Mouse (Mus musculus) spleen, adult 18-20 months (tissue): ENCODE data around the gene Pxdc1.
A peak's percentile ranks its signal among the peaks of the same experiment; 100 is the strongest.

Experiments
- DNase-seq, 2 experiments: peaks; one replicate each; pipeline ENCODE4 v3.0.0; 2022; ENCODE audit warnings: mixed read lengths in 2 of 2

Pxdc1 gene

GRCm38 (mm10) chr13:34653391-34653790, at the start of gene Pxdc1:
Pxdc1 (minus strand) TSS chr13:34653486.
- DNase-seq, result peak; percentile 37 to 42

DNA sequence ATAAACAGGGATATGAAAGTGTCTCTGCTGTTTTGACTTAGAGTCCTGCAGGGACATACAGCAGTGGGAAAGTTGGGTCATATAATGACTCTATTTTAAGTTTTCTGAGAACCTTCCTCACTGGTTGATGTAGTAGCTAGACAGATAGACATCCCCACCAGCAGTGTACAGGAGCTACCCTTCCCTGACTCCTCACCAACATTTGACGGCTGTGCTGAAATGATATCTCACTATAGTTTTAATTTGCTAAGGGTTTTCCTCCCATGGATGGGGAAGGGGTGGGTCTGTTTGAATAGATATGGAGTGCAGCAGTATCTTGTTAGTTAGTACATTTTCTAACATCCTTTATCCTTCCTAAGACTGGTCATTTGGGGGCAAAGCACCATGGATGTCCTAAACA, 47.3 kb upstream of the Pxdc1 start:
- no peak for DNase-seq

DNA sequence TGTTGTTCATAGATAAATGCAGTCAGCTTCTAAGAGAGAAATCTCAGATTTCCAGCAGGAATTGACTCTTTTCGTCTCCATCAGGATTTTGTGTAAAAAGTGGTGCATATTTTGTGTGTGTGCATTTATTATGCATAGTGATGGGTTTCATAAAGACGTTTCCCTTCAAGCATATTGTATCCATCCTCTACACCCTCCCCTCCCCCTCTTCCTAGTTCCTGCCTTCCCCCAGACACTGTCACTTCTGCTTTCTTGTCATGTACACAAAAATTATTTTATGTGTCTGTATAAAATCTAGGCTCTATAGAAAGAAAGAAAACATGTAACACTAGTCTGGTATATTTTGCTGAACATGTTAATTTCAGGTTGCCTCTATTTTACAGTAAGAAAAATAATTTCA, 46.8 kb upstream of the Pxdc1 start:
- DNase-seq, result no peak

GRCm38 (mm10) chr13:34696734-34697332, 43.5 kb upstream of the Pxdc1 start:
- DNase-seq, result no peak

- no peak for DNase-seq
These were observed 39.8 kb upstream of the Pxdc1 start for GRCm38 (mm10) chr13:34693111-34693510.

DNA sequence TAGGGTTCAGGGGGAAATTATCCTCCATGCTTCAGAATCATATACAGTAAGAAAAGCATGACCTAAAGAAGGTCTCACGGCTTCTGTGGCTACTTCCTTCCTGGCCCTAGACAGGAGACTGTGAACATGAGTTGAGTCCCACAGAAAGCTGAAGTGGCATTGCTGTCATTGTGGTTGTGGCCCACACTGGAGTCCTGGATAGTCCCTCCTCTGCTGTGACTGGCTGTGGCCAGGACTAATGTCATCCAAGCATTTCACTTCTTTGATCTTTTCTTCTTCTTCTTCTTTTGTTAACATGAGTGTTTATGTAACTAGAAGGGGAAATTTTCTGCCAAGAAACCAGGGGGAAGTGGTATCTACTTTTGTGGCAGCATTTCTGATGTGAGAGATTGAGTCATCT, 37.8 kb upstream of the Pxdc1 start:
- DNase-seq, result no peak

DNA sequence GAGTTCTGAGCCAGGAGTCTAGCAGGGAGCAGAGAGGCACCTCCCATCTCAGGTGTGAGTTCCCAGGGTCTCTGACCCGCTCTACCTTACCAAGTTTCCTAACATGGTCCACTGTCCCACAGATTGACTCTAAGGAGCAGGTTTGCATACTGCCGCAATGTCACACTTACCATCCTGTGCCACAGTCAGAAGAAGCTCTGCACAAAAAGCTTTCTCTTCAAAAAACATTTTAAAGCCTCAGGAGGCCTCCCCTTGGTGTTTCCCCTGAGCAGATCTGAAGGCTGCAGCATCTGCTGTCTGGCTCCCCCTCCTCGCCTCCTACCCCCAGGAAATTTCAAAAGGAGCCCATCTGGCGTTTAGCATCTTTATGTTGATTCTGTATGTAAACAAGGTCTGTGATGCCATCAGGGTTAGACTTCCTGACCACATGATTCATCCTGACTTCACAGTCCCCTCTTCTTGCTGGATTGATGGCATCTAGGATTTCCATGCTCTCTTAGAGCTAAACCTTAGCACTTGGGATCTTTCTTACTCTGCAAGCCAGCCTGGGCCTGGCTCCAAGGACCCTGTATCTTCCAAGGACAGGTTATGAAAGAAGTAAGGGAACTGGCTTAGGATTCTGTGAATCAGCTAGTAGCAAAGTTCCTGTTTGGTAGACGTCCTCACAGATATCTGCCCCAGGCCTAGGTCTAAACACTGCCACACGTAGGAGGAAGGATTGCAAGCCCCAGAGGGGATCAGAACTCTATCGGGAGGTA, 31.9 kb upstream of the Pxdc1 start:
- no peak for DNase-seq

DNA sequence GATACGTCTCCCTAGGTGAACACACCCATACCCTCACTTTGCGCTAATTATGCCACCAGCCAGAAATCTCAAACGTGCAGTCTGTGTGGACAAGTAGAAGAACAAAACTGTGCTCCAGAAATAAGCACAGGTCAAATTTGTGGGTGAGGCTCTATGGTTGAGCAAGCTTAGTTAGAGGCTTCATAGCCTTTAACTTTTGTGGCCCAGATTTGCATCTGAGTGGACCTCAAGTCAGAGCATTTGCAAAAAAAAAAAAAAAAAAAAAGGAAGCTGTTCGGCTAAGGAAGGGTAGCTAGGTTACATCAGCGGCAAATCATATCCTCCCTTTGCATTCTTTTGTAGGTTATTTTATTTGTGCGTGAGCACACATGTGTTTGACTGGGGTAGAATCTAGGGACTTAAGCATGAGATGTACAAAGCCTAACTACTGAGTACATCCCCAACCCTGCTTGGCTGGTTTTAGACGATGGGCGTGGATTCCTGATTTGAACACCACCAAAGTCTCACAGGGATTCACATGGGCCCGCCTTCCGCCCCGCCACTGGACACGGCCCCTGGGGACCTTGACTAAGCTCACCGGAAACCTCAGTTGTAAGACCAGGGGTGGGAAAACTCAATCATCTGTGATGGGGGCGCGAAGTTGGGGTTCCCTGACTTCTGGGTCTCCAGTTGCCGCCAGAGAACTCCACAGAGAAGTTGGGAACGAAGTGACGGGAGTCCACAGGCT, 30.6 kb upstream of the Pxdc1 start:
- DNase-seq, result peak; percentile 70

- no peak for DNase-seq
These were observed 30.0 kb upstream of the Pxdc1 start for GRCm38 (mm10) chr13:34683270-34683669.

DNA sequence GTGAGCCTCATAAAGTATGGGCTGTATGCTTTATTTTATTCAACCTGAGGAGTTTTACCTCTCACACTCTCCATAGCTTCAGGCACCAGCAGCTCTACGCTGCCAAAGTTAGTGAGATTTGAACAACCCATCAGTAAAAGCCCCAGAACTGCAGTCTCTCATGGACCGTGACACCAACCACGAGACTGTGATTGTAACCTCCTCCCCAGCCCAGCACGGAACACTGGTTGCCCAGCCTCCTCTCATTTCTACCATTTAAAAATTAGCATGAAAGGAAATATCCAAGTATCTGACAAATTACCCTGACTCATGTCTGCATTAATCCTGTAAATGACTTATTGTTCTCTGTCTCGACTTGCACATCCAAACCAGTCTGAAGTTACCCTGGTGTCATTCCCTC, 23.2 kb upstream of the Pxdc1 start:
- DNase-seq, result peak in 1 of 2 experiments; percentile 32

GRCm38 (mm10) chr13:34675847-34676383, 22.6 kb upstream of the Pxdc1 start:
- no peak for DNase-seq

DNA sequence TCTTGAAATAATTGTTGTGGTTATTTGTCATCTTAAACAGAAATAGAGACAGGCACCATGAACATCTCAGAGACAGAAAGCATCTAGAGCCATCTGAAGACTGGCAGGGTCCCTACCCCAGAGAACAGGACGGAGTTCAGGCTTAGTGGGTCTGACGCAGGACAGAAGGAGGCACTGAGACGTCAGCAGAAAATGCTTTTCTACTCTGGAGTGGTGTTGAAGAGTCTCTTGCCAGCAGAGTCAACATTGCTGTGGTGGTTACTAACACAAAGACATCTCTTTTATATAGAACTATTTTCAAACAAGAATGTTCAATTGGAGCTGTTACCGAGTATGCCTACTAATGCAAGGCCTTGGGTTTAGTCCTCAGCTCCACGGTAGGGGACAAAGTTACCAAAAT, 20.1 kb upstream of the Pxdc1 start:
- no peak for DNase-seq

DNA sequence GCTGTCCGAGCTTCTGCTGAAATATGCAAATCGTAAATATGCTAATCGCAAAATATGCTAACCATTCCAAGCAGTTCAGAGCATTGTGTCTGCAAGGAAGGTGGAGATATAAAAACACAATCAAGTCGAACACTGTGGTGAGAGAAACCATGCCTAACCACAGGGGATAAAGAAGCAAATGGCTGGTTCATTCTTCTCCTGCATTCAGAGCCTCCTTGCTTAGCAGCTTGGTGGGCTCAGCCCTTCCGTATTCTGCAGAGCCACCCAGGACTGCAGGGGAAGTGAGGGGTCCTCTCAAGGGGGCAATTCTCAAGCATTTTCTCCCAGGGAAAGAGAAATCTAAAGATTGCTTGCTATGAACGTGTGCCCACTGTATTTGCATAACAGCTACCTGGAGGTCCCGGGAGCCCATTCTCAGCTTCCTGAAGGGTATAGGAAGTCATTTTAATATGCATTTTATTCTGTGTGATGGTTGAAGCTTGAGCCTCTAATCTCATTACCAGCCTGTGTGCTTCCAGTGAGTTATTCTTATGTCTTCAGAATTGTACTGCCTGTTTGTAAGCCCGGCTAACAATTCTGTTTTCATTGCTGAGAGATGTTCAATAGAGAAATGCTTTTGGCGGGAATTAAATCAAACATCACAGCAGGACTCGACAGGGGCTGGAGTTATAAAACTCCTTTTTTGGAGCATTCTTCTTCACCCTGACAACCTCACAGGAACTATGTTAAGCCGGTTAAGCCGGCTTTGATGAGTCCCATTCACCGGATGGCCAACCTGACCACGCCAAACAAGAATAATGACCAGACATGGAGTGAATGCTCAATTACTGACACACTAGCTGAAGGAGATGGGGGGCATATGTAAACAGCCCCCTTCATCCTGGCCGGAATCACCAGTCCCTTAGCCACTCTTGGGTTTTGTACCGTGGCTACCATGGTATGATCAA, 16.9 kb upstream of the Pxdc1 start:
- peak in 1 of 2 experiments; percentile 26 for DNase-seq

DNA sequence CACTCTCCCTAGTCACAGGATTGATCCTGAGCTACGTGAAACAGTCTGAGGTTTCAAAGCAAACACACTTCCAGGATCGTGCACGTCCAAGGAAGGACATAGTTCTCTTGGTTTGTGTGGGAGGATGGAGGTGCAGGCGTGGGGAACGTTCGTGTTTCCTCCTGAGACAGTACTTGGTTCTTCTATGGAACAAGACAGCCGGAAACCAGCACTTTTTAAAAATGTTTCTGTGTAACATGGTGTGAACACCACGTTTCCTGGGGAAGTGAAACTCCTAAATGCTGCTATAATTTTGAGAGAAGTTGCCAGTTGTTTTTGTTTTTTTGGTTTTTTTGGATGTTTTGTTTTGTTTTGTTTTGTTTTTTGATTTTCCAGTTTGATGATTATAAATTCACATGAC, 13.9 kb upstream of the Pxdc1 start:
- peak in 1 of 2 experiments; percentile 43 for DNase-seq

GRCm38 (mm10) chr13:34665074-34665473, 11.8 kb upstream of the Pxdc1 start:
- no peak for DNase-seq

DNA sequence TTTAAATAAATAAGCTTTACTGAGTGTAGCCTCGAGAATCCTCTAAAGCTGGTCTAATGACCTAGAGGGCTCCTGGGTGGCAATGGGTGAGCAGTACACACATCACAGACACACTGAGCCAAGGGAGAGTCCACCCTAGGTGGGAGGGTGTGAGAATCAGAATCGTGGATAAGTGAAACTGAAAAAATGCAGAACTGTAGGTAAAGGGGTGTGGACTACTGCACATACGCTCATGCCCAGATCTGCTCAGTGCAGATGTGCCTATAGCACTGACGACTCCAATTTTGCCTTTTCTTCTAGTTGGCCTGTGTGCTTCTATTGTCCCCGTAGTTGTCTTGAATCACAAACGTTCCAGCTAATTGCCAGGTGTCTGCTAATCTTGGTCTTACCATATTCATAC, 10.5 kb upstream of the Pxdc1 start:
- no peak for DNase-seq

- no peak for DNase-seq
These were observed 6.2 kb upstream of the Pxdc1 start for GRCm38 (mm10) chr13:34659507-34659906.

DNA sequence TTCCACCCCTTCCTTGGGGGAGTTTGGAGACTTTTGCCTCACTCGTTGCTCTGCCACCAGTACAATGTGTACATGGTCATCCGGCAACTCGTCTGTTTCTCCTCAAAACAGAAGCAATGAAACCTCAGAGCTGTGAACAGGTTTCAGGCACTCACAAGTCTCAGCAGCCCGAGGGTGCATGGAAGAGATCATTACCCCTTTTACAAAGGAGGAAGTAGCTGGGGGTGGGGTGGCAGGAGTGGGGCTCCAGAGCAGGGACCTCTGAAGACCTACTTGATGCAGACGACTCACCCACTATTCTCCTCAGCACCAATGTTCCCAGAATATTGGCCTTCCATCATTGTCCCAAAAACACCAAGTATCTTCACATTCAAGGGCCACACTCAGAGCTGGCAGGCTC, 3.1 kb upstream of the Pxdc1 start:
- no peak for DNase-seq

- DNase-seq, result peak; percentile 80 to 84
These were observed 689 bp downstream of the Pxdc1 start for GRCm38 (mm10) chr13:34652353-34653241.

DNA sequence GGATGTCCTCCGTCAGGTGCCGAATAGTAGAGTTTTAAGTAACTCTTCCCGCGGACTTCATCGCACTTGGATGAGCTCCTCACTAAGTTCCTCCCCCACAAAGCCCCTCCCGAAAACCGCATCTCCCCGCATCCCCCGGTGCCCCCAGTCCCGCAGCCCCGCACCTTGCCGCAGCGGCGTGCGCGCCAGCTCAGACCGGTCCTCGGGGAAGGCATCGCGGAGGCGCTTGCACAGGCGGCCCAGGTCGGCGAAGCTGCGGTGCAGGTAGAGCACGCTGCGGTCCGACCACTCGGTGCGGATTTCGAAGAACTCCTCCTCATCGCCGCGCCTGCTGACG, 1.3 kb downstream of the Pxdc1 start:
- no peak for DNase-seq

DNA sequence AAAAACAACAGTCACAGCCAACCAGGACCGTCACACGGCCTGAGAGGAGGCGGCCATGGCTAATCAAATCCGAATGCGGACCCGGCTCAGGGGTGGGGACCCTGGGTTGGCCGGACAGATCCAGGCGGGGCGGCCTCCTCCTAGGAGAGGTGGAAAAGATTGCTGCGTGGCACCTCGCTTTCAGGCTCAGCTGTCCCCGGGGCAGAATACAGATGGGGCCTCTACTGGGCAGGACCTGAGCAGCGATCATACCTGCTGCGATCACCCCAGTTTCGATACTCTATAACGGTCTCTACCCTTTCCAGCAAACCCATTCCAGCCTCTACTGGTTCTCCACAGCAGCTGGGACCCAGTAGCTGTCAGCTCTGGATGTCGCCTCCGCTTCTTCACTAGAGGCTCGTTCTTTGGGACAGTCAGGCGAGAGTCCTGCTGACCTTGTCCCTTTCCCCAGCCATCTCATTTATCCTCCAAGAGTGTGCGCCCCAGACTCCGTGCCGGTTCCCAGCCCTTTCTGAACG, 1.8 kb downstream of the Pxdc1 start:
- peak; percentile 27 to 37 for DNase-seq
